Mouse (Mus musculus) liver, postnatal 0 days (tissue): ENCODE data around the gene Mical3. TPM values are rescaled to one million over a fixed set of nuclear protein-coding genes. Genes with fewer than 3 reads are reported as not detected.
A peak's percentile ranks its signal among the peaks of the same experiment; 100 is the strongest.

ENCODE experiments used
- ATAC-seq: fragments of 200-750 bp; cut with Nextera tagmentation; 2 replicates; pipeline ENCODE4 v1.8.0; 2017; ENCODE audit warnings: mild to moderate bottlenecking, moderate library complexity
- DNase-seq: peaks from one replicate; pipeline ENCODE4 v3.0.0-alpha.2; 2016
- H3K27ac ChIP-seq: fragments of 300-500 bp; sonication (generic); 2 replicates; pipeline ENCODE4 v1.5.1; 2014; ENCODE audit warnings: antibody characterized with exemption, moderate library complexity, mild to moderate bottlenecking, low read depth
- H3K27me3 ChIP-seq: fragments of 300-500 bp; sonication (generic); 2 replicates; pipeline ENCODE4 v1.6.1; 2014; ENCODE audit warnings: low read length, control low read depth, mixed read lengths; ENCODE audit not compliant: insufficient read depth
- H3K36me3 ChIP-seq: fragments of 300-500 bp; sonication (generic); replicated peaks from 2 replicates; pipeline ENCODE4 v1.6.1; 2014; ENCODE audit warnings: mild to moderate bottlenecking, control low read depth, low read length, moderate library complexity, mixed read lengths; ENCODE audit not compliant: insufficient read depth
- H3K4me1 ChIP-seq: fragments of 300-500 bp; sonication (generic); 2 replicates; pipeline ENCODE4 v1.6.1; 2014; ENCODE audit warnings: antibody characterized with exemption, mild to moderate bottlenecking, control low read depth; ENCODE audit not compliant: insufficient read depth
- H3K4me2 ChIP-seq: fragments of 300-500 bp; sonication (generic); 2 replicates; pipeline ENCODE4 v1.6.1; 2014; ENCODE audit warnings: low read depth, mild to moderate bottlenecking, low read length, moderate library complexity, mixed read lengths
- H3K4me3 ChIP-seq: fragments of 300-500 bp; sonication (generic); 2 replicates; pipeline ENCODE4 v1.5.1; 2014; ENCODE audit warnings: low read depth, low read length
- H3K9ac ChIP-seq: fragments of 300-500 bp; sonication (generic); replicated peaks from 2 replicates; pipeline ENCODE4 v1.6.1; 2014; ENCODE audit warnings: mild to moderate bottlenecking, moderate library complexity
- H3K9me3 ChIP-seq: fragments of 300-500 bp; sonication (generic); 2 replicates; pipeline ENCODE4 v1.6.1; 2016; ENCODE audit warnings: mild to moderate bottlenecking, control low read depth, low read length, mixed read lengths
- CTCF ChIP-seq: sonication (generic); IDR thresholded peaks from 2 replicates; pipeline ENCODE4 v1.5.1; 2016; ENCODE audit warnings: antibody characterized with exemption, low read depth
- EP300 ChIP-seq: IDR thresholded peaks from 2 replicates; pipeline ENCODE4 v1.6.1; 2016; ENCODE audit warnings: antibody characterized with exemption, low read depth, mild to moderate bottlenecking
- WGBS: fragments of 180-500 bp; shearing (Covaris S2); extraction: QIAGEN DNeasy Blood & Tissue Kit; methylation state at CpG from one replicate; pipeline ENCODE4 v1.1.7; 2014; ENCODE audit not compliant: insufficient replicate concordance; 5-methylcytosine and 5-hydroxymethylcytosine counted together
- polyA plus RNA-seq: library from polyadenylated mRNA; unstranded; fragments of >200 nt; fragmentation: Nextera tagmentation; extraction: Ambion mirVana; gene quantifications from 2 replicates; pipeline ENCODE4 v1.2.1, GENCODE M21; 2015

The Mical3 gene
- polyA plus RNA-seq, 1 experiment from 2014 or later: 4.5 TPM

DNA sequence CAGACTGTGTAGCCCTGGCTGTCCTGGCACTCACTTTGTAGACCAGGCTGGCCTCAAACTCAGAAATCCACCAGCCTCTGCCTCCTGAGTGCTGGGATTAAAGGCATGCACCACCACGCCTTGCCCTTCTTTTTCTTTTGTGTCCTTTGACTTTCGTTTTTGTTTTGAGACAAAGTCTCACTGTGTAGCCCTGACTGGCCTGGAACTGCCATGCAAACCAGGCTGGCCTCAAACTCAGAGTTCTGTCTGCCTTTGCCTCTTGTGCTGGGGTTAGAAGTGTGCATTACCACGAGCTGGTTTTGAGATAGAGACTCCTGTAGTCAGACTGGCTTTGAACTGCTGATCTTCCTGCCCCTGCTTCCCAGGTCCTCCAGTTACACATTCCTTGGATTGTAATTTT is 3.5 kb upstream of the Mical3 start:
- Histone ChIP-seq H3K27me3 (peaks cover 29% of the 10 kb centered on the region), H3K36me3 (no peaks in the 10 kb centered on the region), H3K9me3 (no peaks in the 10 kb centered on the region), H3K9ac (no peak overlapping the region), H3K4me3 (no peak overlapping the region), H3K4me1 (peaks cover 24% of the 10 kb centered on the region), H3K27ac (no peak overlapping the region), H3K4me2 (no peak overlapping the region)
- TF ChIP-seq EP300 (no peak), CTCF (no peak)
- ATAC-seq (no peak), DNase-seq (no peak)
- WGBS: 45% methylated on average over 3 of the region's 3 CpGs

DNA sequence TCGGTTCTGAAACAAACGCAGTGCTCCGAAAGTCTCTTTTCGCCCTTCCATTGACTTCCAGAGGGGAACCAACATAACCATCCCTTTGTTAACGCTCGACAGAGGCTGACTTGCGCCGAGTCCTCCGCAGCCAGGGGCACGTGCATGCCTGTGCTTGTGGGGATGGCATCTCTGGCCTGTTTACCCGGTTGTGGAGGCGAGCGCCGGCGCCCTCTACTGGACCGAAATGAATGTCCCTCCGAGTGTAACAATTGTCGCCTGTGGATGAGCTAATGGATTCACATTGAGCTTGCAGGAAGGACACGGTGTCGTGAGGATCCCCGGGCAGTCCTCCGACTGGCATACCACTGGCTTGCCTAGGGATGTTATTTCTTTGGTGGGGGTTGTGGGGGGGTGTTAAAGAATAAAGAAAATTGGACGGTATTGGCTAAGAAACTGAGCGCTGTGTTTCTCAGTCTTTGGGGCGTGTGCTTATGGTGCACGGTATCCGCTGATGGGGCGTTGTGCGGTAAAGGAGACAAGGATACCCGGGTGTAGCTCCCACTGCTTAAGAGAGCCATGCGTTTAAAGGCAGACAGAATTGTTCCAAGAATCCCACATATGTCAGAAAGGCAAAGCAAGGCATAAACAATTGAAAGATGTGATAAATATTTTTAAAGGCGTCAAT is 627 bp downstream of the Mical3 start:
- Histone ChIP-seq H3K9me3 (no peaks in the 10 kb centered on the region), H3K9ac (peak overlapping the region; percentile 2; the same call in 1 of the 2 replicates), H3K36me3 (no peaks in the 10 kb centered on the region), H3K4me3 (peak overlapping the region; percentile 33), H3K27me3 (peaks cover 29% of the 10 kb centered on the region), H3K4me1 (peaks cover 17% of the 10 kb centered on the region), H3K27ac (no peak overlapping the region), H3K4me2 (peak overlapping the region; percentile 77)
- peak; percentile 90 for DNase-seq
- under 1% methylated on average over 32 of the region's 32 CpGs for WGBS
- peak; percentile 94 for ATAC-seq
- TF ChIP-seq EP300: no peak
- peak; percentile 99 for TF ChIP-seq CTCF

DNA sequence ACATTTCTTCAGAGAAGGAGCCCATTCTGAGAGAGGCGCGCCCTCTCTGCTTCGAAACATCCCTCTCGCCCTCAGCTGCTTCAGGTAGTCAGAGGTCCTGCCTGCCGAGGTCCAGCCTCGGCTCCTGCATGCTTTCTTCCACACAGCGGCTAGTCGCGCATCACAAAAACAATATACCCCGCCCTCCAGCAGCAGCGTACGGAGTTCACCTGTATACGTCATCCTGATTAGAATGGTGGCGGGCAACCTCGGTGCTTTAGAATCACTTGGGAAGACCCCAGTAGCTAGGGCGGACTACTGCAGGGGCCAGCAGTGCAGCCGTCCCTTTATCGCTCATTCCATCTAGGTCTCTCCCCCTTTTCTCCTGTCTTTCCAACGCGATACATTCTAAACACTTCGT is 1.3 kb downstream of the Mical3 start:
- H3K27me3 ChIP-seq: peaks cover 29% of the 10 kb centered on the region
- peak; percentile 42 for ATAC-seq
- TF ChIP-seq CTCF (no peak), EP300 (no peak)
- DNase-seq: no peak
- H3K27ac ChIP-seq: no peak overlapping the region
- H3K4me2 ChIP-seq: peak overlapping the region; percentile 77
- 10% methylated on average over 21 of the region's 21 CpGs for WGBS
- H3K9me3 ChIP-seq: no peaks in the 10 kb centered on the region
- H3K4me3 ChIP-seq: peak overlapping the region; percentile 33
- H3K36me3 ChIP-seq: no peaks in the 10 kb centered on the region
- H3K9ac ChIP-seq: 0 out of 2 replicates have a peak overlapping the region, but pooled peaks have one; percentile 9
- H3K4me1 ChIP-seq: peaks cover 17% of the 10 kb centered on the region

DNA sequence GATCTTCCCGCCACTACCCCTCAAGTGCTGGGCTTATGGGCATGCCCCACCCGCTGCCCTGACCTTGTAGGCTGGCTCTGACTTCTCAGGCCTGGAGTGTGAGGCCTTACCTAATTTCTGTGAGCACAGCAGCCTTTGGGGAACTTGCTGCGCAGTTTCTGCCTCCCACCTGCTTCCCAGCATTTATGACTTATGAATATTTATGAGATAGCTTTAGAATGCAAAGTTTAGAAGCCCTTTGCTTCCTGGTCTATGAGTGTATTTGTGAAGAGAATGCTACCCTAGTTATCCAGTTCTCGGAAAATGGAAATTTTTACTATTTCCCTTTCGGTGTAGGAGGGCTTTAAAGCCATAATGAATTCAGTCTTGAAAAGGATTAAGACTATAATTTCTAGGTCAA is 2.1 kb downstream of the Mical3 start:
- no peak overlapping the region for H3K4me3 ChIP-seq
- DNase-seq (no peak), ATAC-seq (no peak)
- no peaks in the 10 kb centered on the region for H3K36me3 ChIP-seq
- no peak overlapping the region for H3K9ac ChIP-seq
- H3K4me2 ChIP-seq: no peak overlapping the region
- no peak for TF ChIP-seq EP300
- TF ChIP-seq CTCF: no peak
- no peak overlapping the region for H3K27ac ChIP-seq
- H3K4me1 ChIP-seq: peaks cover 17% of the 10 kb centered on the region
- H3K9me3 ChIP-seq: no peaks in the 10 kb centered on the region
- WGBS: 87% methylated on average over 5 of the region's 5 CpGs
- peaks cover 28% of the 10 kb centered on the region for H3K27me3 ChIP-seq

DNA sequence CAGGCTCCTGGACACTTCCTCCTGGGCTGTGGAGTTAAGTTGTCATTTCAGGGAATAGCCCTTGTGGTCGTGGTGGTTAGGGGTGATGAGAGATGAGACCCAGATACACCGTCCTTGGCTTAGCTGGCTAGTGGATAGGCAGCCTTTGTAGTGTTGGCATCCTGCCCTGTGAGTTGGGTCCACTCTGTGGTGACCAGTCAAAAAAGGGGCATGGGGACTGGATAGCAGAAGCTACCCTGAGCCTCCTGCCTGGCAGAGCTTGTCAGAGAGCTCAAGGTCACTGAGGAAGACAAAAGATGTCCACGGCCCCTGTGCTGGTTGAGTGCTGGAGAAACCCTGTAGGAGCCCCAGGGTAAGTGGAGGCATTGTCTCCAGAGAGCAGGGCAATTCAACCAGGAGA is 3.1 kb downstream of the Mical3 start:
- WGBS: 64% methylated on average over 3 of the region's 3 CpGs
- H3K4me3 ChIP-seq: no peak overlapping the region
- DNase-seq: no peak
- ATAC-seq: no peak
- TF ChIP-seq CTCF: no peak
- H3K36me3 ChIP-seq: no peaks in the 10 kb centered on the region
- no peak overlapping the region for H3K9ac ChIP-seq
- H3K9me3 ChIP-seq: no peaks in the 10 kb centered on the region
- no peak overlapping the region for H3K4me2 ChIP-seq
- peaks cover 26% of the 10 kb centered on the region for H3K27me3 ChIP-seq
- no peak overlapping the region for H3K27ac ChIP-seq
- peaks cover 17% of the 10 kb centered on the region for H3K4me1 ChIP-seq

DNA sequence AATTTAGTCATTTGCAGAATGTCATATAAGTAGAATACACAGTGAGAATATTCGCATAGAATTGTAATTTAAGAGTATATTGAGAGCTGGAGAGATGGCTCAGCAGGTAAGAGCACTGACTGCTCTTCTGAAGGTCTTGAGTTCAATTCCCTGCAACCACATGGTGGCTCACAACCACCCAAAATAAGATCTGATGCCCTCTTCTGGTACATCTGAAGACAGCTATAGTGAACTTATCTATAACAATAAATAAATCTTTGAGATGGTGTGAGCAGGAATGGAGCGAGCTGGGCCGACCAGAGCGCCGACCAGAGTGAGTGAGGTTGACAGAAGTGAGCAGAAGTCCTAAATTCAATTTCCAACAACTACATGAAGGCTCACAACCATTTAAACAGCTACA is 4.6 kb downstream of the Mical3 start:
- no peak for ATAC-seq
- no peak for TF ChIP-seq EP300
- peak; percentile 20; the same call in 1 of the 2 replicates for TF ChIP-seq CTCF
- no peak overlapping the region for H3K4me2 ChIP-seq
- H3K4me1 ChIP-seq: peaks cover 17% of the 10 kb centered on the region
- peaks cover 12% of the 10 kb centered on the region for H3K27me3 ChIP-seq
- no peak overlapping the region for H3K4me3 ChIP-seq
- 83% methylated on average over 5 of the region's 5 CpGs for WGBS
- H3K9ac ChIP-seq: no peak overlapping the region
- H3K27ac ChIP-seq: no peak overlapping the region
- H3K36me3 ChIP-seq: no peaks in the 10 kb centered on the region
- H3K9me3 ChIP-seq: no peaks in the 10 kb centered on the region
- no peak for DNase-seq
